Mouse (Mus musculus) liver, embryonic 14.5 days (tissue): ENCODE results near the gene Rlim. TPM values are rescaled to one million over a fixed set of nuclear protein-coding genes. Genes with fewer than 3 reads are reported as not detected.

Source experiments
- ATAC-seq: fragments of 200-750 bp; cut with Nextera tagmentation; 2 replicates; pipeline ENCODE4 v1.8.0; 2017; ENCODE audit warnings: moderate number of reproducible peaks, mild to moderate bottlenecking, moderate library complexity; ENCODE audit not compliant: insufficient read depth
- DNase-seq, 3 experiments: peaks; one replicate each; pipeline ENCODE4 v3.0.0-alpha.2; 2012 to 2013; ENCODE audit warnings: low read depth in 3 of 3, low spot score in 3 of 3
- H3K27ac ChIP-seq: fragments of 300-500 bp; sonication (generic); 2 replicates; pipeline ENCODE4 v1.5.1; 2014; ENCODE audit warnings: moderate library complexity, mild to moderate bottlenecking, control low read depth, inconsistent platforms
- H3K27me3 ChIP-seq: fragments of 300-500 bp; sonication (generic); 2 replicates; pipeline ENCODE4 v1.6.1; 2014; ENCODE audit warnings: mild to moderate bottlenecking, low read length, moderate library complexity; ENCODE audit not compliant: control insufficient read depth, insufficient read depth
- H3K36me3 ChIP-seq: fragments of 300-500 bp; sonication (generic); replicated peaks from 2 replicates; pipeline ENCODE4 v1.6.1; 2014; ENCODE audit warnings: low read depth; ENCODE audit not compliant: control insufficient read depth, insufficient read depth
- H3K4me1 ChIP-seq, 2 experiments: fragments of 200-500 bp in 1 of 2; fragments of 300-500 bp in 1 of 2; sonication (generic) in 1 of 2; replicated peaks; 2 replicates each; pipeline ENCODE4 v1.6.1; 2012 to 2014; ENCODE audit warnings: antibody characterized with exemption in 1 of 2, inconsistent platforms in 1 of 2, low read length in 1 of 2; ENCODE audit not compliant: control insufficient read depth in 2 of 2, insufficient read depth in 2 of 2
- H3K4me2 ChIP-seq: fragments of 300-500 bp; sonication (generic); 2 replicates; pipeline ENCODE4 v1.6.1; 2014; ENCODE audit warnings: low read depth, mild to moderate bottlenecking, control low read depth, moderate library complexity
- H3K4me3 ChIP-seq, 2 experiments: fragments of 200-500 bp in 1 of 2; fragments of 300-500 bp in 1 of 2; sonication (generic) in 1 of 2; 2 replicates each; pipeline ENCODE4 v1.5.1; 2012 to 2014; ENCODE audit warnings: low read depth in 2 of 2, low read length in 2 of 2, mild to moderate bottlenecking in 2 of 2, control low read depth in 1 of 2, inconsistent platforms in 1 of 2, moderate library complexity in 1 of 2; ENCODE audit not compliant: insufficient read depth in 1 of 2
- H3K9ac ChIP-seq: fragments of 300-500 bp; sonication (generic); replicated peaks from 2 replicates; pipeline ENCODE4 v1.6.1; 2014; ENCODE audit warnings: mild to moderate bottlenecking, control low read depth, moderate library complexity
- H3K9me3 ChIP-seq: fragments of 300-500 bp; sonication (generic); 2 replicates; pipeline ENCODE4 v1.6.1; 2016; ENCODE audit warnings: low read length, mixed read lengths; ENCODE audit not compliant: control insufficient read depth
- CTCF ChIP-seq: IDR thresholded peaks from 2 replicates; pipeline ENCODE4 v1.5.1; 2016; ENCODE audit warnings: antibody characterized with exemption, low read depth, control low read depth
- EP300 ChIP-seq: IDR thresholded peaks from 2 replicates; pipeline ENCODE4 v1.6.1; 2016; ENCODE audit warnings: antibody characterized with exemption, low read depth
- WGBS: fragments of 180-500 bp; shearing (Covaris S2); extraction: QIAGEN DNeasy Blood & Tissue Kit; methylation state at CpG from one replicate; pipeline ENCODE4 v1.1.7; 2014; ENCODE audit not compliant: insufficient replicate concordance; 5-methylcytosine and 5-hydroxymethylcytosine counted together
- polyA plus RNA-seq, 2 experiments: library from polyadenylated mRNA; depleted of rRNA in 1 of 2; stranded (reverse) in 1 of 2; unstranded in 1 of 2; fragments of >200 nt; fragmentation: Nextera tagmentation in 1 of 2; extraction: Ambion mirVana in 1 of 2; gene quantifications; 2 replicates each; pipeline versions ENCODE4 v1.2.1 to v1.2.3; 2012 to 2014

The Rlim gene
- polyA plus RNA-seq, 2 experiments: 6.3 to 9.1 TPM

GRCm38 (mm10) chrX:103937333-103937732, 43.8 kb downstream of the Rlim start:
- Histone ChIP-seq H3K36me3 (no peaks in the 10 kb centered on the region), H3K9ac (no peak overlapping the region), H3K9me3 (no peaks in the 10 kb centered on the region), H3K27ac (no peak overlapping the region), H3K4me1 (no peaks in the 10 kb centered on the region), H3K27me3 (no peaks in the 10 kb centered on the region; the same call in 1 of the 2 replicates), H3K4me2 (no peak overlapping the region), H3K4me3 (no peak overlapping the region)
- no peak for ATAC-seq
- TF ChIP-seq EP300 (no peak), CTCF (peak; percentile 19; the same call in 1 of the 2 replicates)
- DNase-seq: no peak
- WGBS: 17% methylated on average over 3 of the region's 3 CpGs

DNA sequence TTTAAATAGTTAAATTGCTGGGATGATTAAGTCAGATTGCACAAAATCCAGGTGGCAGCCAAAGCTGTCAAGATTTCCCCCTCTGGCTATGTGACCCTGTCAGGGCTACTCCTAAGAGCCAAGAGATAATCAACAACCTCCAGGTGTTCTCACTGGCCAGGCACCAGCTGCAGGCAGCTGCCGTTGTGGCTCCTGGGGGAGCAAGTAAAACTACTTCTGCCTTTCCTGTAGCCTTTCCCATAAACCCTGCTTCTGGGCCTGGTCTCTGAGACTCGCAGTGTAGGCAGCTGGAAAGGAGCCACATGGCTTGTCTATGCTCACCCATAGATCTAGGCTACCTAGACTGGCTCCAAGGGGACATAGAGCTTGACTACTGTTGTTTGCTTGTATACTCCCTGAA, 58.6 kb downstream of the Rlim start:
- no peaks in the 10 kb centered on the region; the same call in 1 of the 2 replicates for H3K27me3 ChIP-seq
- H3K4me2 ChIP-seq: no peak overlapping the region
- ATAC-seq (no peak), DNase-seq (no peak)
- TF ChIP-seq CTCF (no peak), EP300 (no peak)
- no peaks in the 10 kb centered on the region for H3K4me1 ChIP-seq
- WGBS: 47% methylated on average over 2 of the region's 2 CpGs
- H3K36me3 ChIP-seq: no peaks in the 10 kb centered on the region
- H3K9ac ChIP-seq: no peak overlapping the region
- H3K27ac ChIP-seq: no peak overlapping the region
- no peak overlapping the region for H3K4me3 ChIP-seq
- no peaks in the 10 kb centered on the region for H3K9me3 ChIP-seq

GRCm38 (mm10) chrX:103918954-103919353, 62.1 kb downstream of the Rlim start:
- H3K27ac ChIP-seq: no peak overlapping the region
- H3K4me3 ChIP-seq: no peak overlapping the region
- H3K9ac ChIP-seq: no peak overlapping the region
- no peaks in the 10 kb centered on the region; the same call in 1 of the 2 replicates for H3K27me3 ChIP-seq
- no peak overlapping the region for H3K4me2 ChIP-seq
- WGBS: 17% methylated on average over 5 of the region's 5 CpGs
- TF ChIP-seq EP300 (no peak), CTCF (peak; percentile 29; the same call in 1 of the 2 replicates)
- H3K4me1 ChIP-seq: no peaks in the 10 kb centered on the region
- no peak for ATAC-seq
- DNase-seq: no peak
- H3K9me3 ChIP-seq: no peaks in the 10 kb centered on the region
- H3K36me3 ChIP-seq: no peaks in the 10 kb centered on the region

DNA sequence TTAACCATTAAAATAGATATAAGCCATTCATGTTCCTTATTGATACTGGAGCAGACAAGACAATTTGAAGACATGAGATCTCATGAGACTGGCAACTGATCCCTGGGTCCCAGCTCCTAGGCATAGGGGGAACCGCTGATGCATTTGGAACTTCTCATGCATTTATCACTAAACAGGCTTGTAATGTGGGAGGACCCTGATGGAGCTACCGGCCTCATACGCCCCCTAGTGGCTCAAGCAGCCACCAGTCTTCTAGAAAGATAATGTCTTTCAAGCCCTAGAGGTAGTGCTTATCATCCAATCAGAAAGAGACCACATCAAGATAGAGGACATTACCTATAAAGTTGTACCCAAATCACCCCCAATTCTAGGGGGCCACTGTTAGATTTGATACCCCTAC, 66.3 kb downstream of the Rlim start:
- Histone ChIP-seq H3K4me2 (no peak overlapping the region), H3K9ac (no peak overlapping the region), H3K27me3 (no peaks in the 10 kb centered on the region; the same call in 1 of the 2 replicates), H3K4me1 (no peaks in the 10 kb centered on the region), H3K4me3 (no peak overlapping the region), H3K36me3 (no peaks in the 10 kb centered on the region), H3K9me3 (no peaks in the 10 kb centered on the region), H3K27ac (no peak overlapping the region)
- TF ChIP-seq EP300: no peak
- TF ChIP-seq CTCF: peak; percentile 64
- WGBS: 5% methylated on average over 3 of the region's 3 CpGs
- DNase-seq: no peak
- ATAC-seq: no peak

Other genes with a start within 250 kb of the Rlim start
- 4.2 and 5.2 TPM in 2 replicates for gene Slc16a2, start 159.3 kb downstream of the Rlim start, polyA plus RNA-seq (2012; rRNA removed)
- gene Slc16a2, start 159.3 kb downstream of the Rlim start, polyA plus RNA-seq (2014; fragmentation: Nextera tagmentation; extraction: Ambion mirVana): 7.5 and 8.2 TPM in 2 replicates
- under 0.01 and 0.01 TPM in 2 replicates for gene Nexmif, start 219.9 kb upstream of the Rlim start, polyA plus RNA-seq (2012; rRNA removed)
- gene Nexmif, start 219.9 kb upstream of the Rlim start, polyA plus RNA-seq (2014; fragmentation: Nextera tagmentation; extraction: Ambion mirVana): not detected in 2 replicates